7 mouse cellular contexts compared by ENCODE assay signal in the genomic region with DNA sequence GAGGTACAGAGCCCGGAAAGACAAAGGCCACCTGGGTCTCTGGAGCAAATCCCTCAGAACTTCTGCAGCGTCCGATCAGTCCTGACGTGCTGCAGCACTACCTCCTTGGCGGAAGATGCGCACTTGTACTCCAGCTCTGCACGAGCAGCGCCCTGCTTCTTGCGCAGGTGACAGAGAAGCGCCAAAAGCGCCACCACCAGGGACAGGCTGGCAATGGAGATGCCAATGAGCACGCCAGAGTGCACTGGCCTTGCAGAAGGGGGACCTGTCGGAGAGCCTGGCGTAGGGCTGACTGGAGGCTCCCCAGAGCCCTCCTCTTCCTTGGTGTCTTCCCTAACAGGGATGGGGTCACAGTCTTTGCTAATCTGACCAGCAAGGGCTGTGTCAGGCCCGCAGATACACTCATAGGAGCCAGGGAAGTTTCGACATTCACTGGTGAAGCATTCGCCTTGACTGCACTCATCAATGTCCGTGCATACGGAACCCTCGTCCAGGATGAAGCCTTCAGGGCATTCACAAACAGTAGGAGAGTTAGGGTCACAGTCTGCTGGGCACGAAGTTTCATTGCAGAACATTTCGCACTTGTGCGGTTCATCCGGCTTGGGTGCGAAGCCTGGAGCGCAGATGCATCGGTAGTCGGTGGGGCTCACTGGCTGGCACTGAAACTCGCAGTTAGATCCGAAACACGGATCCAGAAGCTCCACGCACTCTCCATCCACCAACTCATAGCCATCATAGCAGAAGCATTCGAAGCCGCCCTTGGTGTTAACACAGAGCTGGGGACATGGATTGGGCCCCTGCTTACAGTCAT. TPM values are rescaled to one million over a fixed set of nuclear protein-coding genes. Genes with fewer than 3 reads are reported as not detected.
DNase-seq lines count a peak whose midpoint lies in the region; ATAC-seq and TF ChIP-seq lines count a peak whose summit lies in the region.

No protein-coding gene starts in this region.

- no peaks in the 10 kb centered on the region for H3K9me3 ChIP-seq in forebrain, embryonic 12.5 days
- H3K9me3 ChIP-seq in hindbrain, postnatal 0 days (ENCODE audit: low read length) = no peaks in the 10 kb centered on the region
- no peaks in the 10 kb centered on the region for H3K9me3 ChIP-seq in liver, embryonic 14.5 days (ENCODE audit: control insufficient read depth, low read length)

- no peaks in the 10 kb centered on the region for H3K27me3 ChIP-seq in C2C12 (ENCODE audit: control insufficient read depth, insufficient read depth, insufficient read length)
- H3K27me3 ChIP-seq in forebrain, embryonic 12.5 days = peaks cover 49% of the 10 kb centered on the region
- H3K27me3 ChIP-seq in hindbrain, postnatal 0 days (ENCODE audit: insufficient read depth, low read length) = peaks cover 36% of the 10 kb centered on the region
- H3K27me3 ChIP-seq in liver, embryonic 14.5 days (ENCODE audit: control insufficient read depth, insufficient read depth, low read length) = peaks cover 14% of the 10 kb centered on the region

- H3K4me2 ChIP-seq in forebrain, embryonic 12.5 days = peak overlapping the region; percentile 58
- peak overlapping the region; percentile 55 for H3K4me2 ChIP-seq in hindbrain, postnatal 0 days (ENCODE audit: low read depth, low read length)
- peak overlapping the region; percentile 57 for H3K4me2 ChIP-seq in liver, embryonic 14.5 days (ENCODE audit: low read depth)

- no peak overlapping the region for H3ac ChIP-seq in C2C12 (ENCODE audit: control insufficient read depth, insufficient read length, low read depth)

- TF ChIP-seq EP300 in liver, embryonic 14.5 days (IDR thresholded peaks at IDR 0.05; ENCODE audit: low read depth) = no peak

- no peak overlapping the region for H3K27ac ChIP-seq in forebrain, embryonic 12.5 days
- no peak overlapping the region for H3K27ac ChIP-seq in hindbrain, postnatal 0 days
- no peak overlapping the region for H3K27ac ChIP-seq in liver, embryonic 14.5 days

- H3K4me1 ChIP-seq in forebrain, embryonic 12.5 days = peaks cover 28% of the 10 kb centered on the region
- no peaks in the 10 kb centered on the region; the same call in none of the 2 replicates for H3K4me1 ChIP-seq in hindbrain, postnatal 0 days (ENCODE audit: insufficient read depth, low read length)
- peaks cover 0 to 3% of the 10 kb centered on the region in 2 experiments; a peak in 1 of 4 replicates for H3K4me1 ChIP-seq in liver, embryonic 14.5 days (replicated peaks; ENCODE audit: control insufficient read depth in 2 of 2, insufficient read depth in 2 of 2, low read length in 1 of 2)

- H3K79me2 ChIP-seq in C2C12 (ENCODE audit: control insufficient read depth, insufficient read depth) = peaks cover 18% of the 10 kb centered on the region

- H3K79me3 ChIP-seq in C2C12 (ENCODE audit: low read depth) = no peaks in the 10 kb centered on the region

- no peak overlapping the region for H3K9ac ChIP-seq in forebrain, embryonic 12.5 days
- no peak overlapping the region for H3K9ac ChIP-seq in hindbrain, postnatal 0 days (replicated peaks; ENCODE audit: low read length)
- H3K9ac ChIP-seq in liver, embryonic 14.5 days (replicated peaks) = no peak overlapping the region

- TF ChIP-seq CTCF in C2C12 (IDR thresholded peaks at IDR 0.05; ENCODE audit: control insufficient read depth, insufficient read depth, insufficient read length) = no peak
- TF ChIP-seq CTCF in hindbrain, postnatal 0 days (IDR thresholded peaks at IDR 0.05; ENCODE audit: low read depth) = peak; percentile 62
- peak; percentile 36 for TF ChIP-seq CTCF in liver, embryonic 14.5 days (IDR thresholded peaks at IDR 0.05; ENCODE audit: low read depth)

- 0 out of 2 replicates have a peak, but pooled peaks have one; percentile 21 for ATAC-seq in forebrain, embryonic 12.5 days (ENCODE audit: low FRiP score)
- ATAC-seq in hindbrain, postnatal 0 days = no peak
- ATAC-seq in liver, embryonic 14.5 days (ENCODE audit: insufficient read depth) = no peak
- peak; percentile 33 for ATAC-seq in monocyte, adult 5-6 weeks (replicated peaks; ENCODE audit: insufficient number of reproducible peaks, low FRiP score, low TSS enrichment, poor library complexity, severe bottlenecking)

- 9% methylated on average over 34 of the region's 34 CpGs for WGBS in forebrain, embryonic 12.5 days
- WGBS in hindbrain, postnatal 0 days = 15% methylated on average over 34 of the region's 34 CpGs
- WGBS in liver, embryonic 14.5 days (ENCODE audit: insufficient replicate concordance) = 10% methylated on average over 34 of the region's 34 CpGs

- no peaks in the 10 kb centered on the region for H3K36me3 ChIP-seq in C2C12 (ENCODE audit: control insufficient read depth, insufficient read depth)
- no peaks in the 10 kb centered on the region for H3K36me3 ChIP-seq in forebrain, embryonic 12.5 days (replicated peaks)
- H3K36me3 ChIP-seq in hindbrain, postnatal 0 days (ENCODE audit: insufficient read depth, low read length) = no peaks in the 10 kb centered on the region
- no peaks in the 10 kb centered on the region for H3K36me3 ChIP-seq in liver, embryonic 14.5 days (replicated peaks; ENCODE audit: control insufficient read depth, insufficient read depth, low read depth)

- H3K4me3 ChIP-seq in C2C12 (ENCODE audit: insufficient read depth, poor library complexity, severe bottlenecking) = peak overlapping the region; percentile 36
- H3K4me3 ChIP-seq in forebrain, embryonic 12.5 days (replicated peaks) = peak overlapping the region; percentile 37
- H3K4me3 ChIP-seq in hindbrain, postnatal 0 days (ENCODE audit: low read length) = peak overlapping the region; percentile 30
- H3K4me3 ChIP-seq in liver, embryonic 14.5 days (ENCODE audit: insufficient read depth in 1 of 2, low read depth in 2 of 2, low read length in 2 of 2) = peak overlapping the region; percentile 34 to 39

- peak; percentile 60 for DNase-seq in ZHBTc4 (ENCODE audit: low read depth, low spot score)
- peak; percentile 68 for DNase-seq in hindbrain, postnatal 0 days (ENCODE audit: low spot score)
- DNase-seq in liver, embryonic 14.5 days (ENCODE audit: low read depth in 3 of 3, low spot score in 3 of 3) = no peak
- peak; percentile 70 for DNase-seq in thymus, postnatal 0 days (ENCODE audit: low spot score)

TF ChIP-seq in C2C12, 6 proteins besides CTCF, POLR2A, EP300 and RAD21:
- TF ChIP-seq MYOD1 (IDR thresholded peaks at IDR 0.05; ENCODE audit: control insufficient read depth, insufficient read length, low read depth) (no peak), CEBPB (IDR thresholded peaks at IDR 0.05; ENCODE audit: low read depth) (no peak), MAX (IDR thresholded peaks at IDR 0.05) (no peak), MYOG (IDR thresholded peaks at IDR 0.05; ENCODE audit: control insufficient read depth, extremely low read depth, insufficient read length) (no peak), FOSL1 (IDR thresholded peaks at IDR 0.05; ENCODE audit: insufficient read depth, low read length, poor library complexity, severe bottlenecking) (no peak), USF1 (IDR thresholded peaks at IDR 0.05; ENCODE audit: low read depth) (no peak)

RNA-seq across cellular contexts. Expression of gene Thbd, which starts 1.6 kb away (rescaled TPM):
- polyA plus RNA-seq in C2C12 (2012; fragmentation: generic; extraction: Trizol) = 4.2 TPM
- polyA plus RNA-seq in forebrain, embryonic 12.5 days (2016; fragmentation: Nextera tagmentation; extraction: Ambion mirVana) = 4.1 and 4.8 TPM in 2 replicates
- 17.3 and 31.7 TPM in 2 replicates for total RNA-seq in hindbrain, postnatal 0 days (2014; rRNA removed)
- 13.3 and 13.4 TPM in 2 replicates for polyA plus RNA-seq in hindbrain, postnatal 0 days (2015; fragmentation: Nextera tagmentation; extraction: Ambion mirVana)
- 0.67 and 0.74 TPM in 2 replicates for polyA plus RNA-seq in liver, embryonic 14.5 days (2012; rRNA removed)
- polyA plus RNA-seq in liver, embryonic 14.5 days (2014; fragmentation: Nextera tagmentation; extraction: Ambion mirVana) = 0.95 and 1.4 TPM in 2 replicates
- total RNA-seq in monocyte, adult 5-6 weeks (2017) = 64.1 to 101 TPM (median 81.2 TPM) in 3 replicates
- 3.8 and 4.9 TPM in 2 replicates for polyA plus RNA-seq in thymus, postnatal 0 days (2015; fragmentation: Nextera tagmentation; extraction: Ambion mirVana)

RNA-seq across cellular contexts. Expression of gene Sstr4, which starts 11.2 kb away (rescaled TPM):
- polyA plus RNA-seq in C2C12 (2012; fragmentation: generic; extraction: Trizol) = not detected
- polyA plus RNA-seq in forebrain, embryonic 12.5 days (2016; fragmentation: Nextera tagmentation; extraction: Ambion mirVana) = 0.70 and 1.00 TPM in 2 replicates
- 13.4 and 14.0 TPM in 2 replicates for total RNA-seq in hindbrain, postnatal 0 days (2014; rRNA removed)
- polyA plus RNA-seq in hindbrain, postnatal 0 days (2015; fragmentation: Nextera tagmentation; extraction: Ambion mirVana) = 2.7 and 2.8 TPM in 2 replicates
- polyA plus RNA-seq in liver, embryonic 14.5 days (2012; rRNA removed) = not detected in 2 replicates
- not detected in 2 replicates for polyA plus RNA-seq in liver, embryonic 14.5 days (2014; fragmentation: Nextera tagmentation; extraction: Ambion mirVana)
- total RNA-seq in monocyte, adult 5-6 weeks (2017) = 5.5 to 10.3 TPM (median 8.7 TPM) in 3 replicates
- not detected in 2 replicates for polyA plus RNA-seq in thymus, postnatal 0 days (2015; fragmentation: Nextera tagmentation; extraction: Ambion mirVana)

RNA-seq across cellular contexts. Expression of gene Cd93, which starts 37.0 kb away (rescaled TPM):
- polyA plus RNA-seq in C2C12 (2012; fragmentation: generic; extraction: Trizol) = 0.07 TPM
- 5.7 and 6.4 TPM in 2 replicates for polyA plus RNA-seq in forebrain, embryonic 12.5 days (2016; fragmentation: Nextera tagmentation; extraction: Ambion mirVana)
- total RNA-seq in hindbrain, postnatal 0 days (2014; rRNA removed) = 21.5 and 24.3 TPM in 2 replicates
- 5.0 and 5.3 TPM in 2 replicates for polyA plus RNA-seq in hindbrain, postnatal 0 days (2015; fragmentation: Nextera tagmentation; extraction: Ambion mirVana)
- polyA plus RNA-seq in liver, embryonic 14.5 days (2012; rRNA removed) = 1.4 and 1.5 TPM in 2 replicates
- 1.8 and 2.2 TPM in 2 replicates for polyA plus RNA-seq in liver, embryonic 14.5 days (2014; fragmentation: Nextera tagmentation; extraction: Ambion mirVana)
- total RNA-seq in monocyte, adult 5-6 weeks (2017) = 4.8 to 5.9 TPM (median 4.9 TPM) in 3 replicates
- polyA plus RNA-seq in thymus, postnatal 0 days (2015; fragmentation: Nextera tagmentation; extraction: Ambion mirVana) = 4.0 and 4.1 TPM in 2 replicates

Comparison
In these comparisons a context has a peak if more than half of its experiments do, and no peak if none do; other contexts are left out.
1. DNase-seq: peak in ZHBTc4 (single experiment), hindbrain, postnatal 0 days (single experiment) and thymus, postnatal 0 days (single experiment); none in liver, embryonic 14.5 days (0 of 3).
2. ATAC-seq: peak in forebrain, embryonic 12.5 days (single experiment) and monocyte, adult 5-6 weeks (single experiment); none in hindbrain, postnatal 0 days (single experiment) and liver, embryonic 14.5 days (single experiment).
3. Peak in every context shown above with its lines, with median percentiles within 50 percentile points of each other: H3K4me3 ChIP-seq and H3K4me2 ChIP-seq.